Mouse (Mus musculus) layer of hippocampus, postnatal 36 days (tissue): ENCODE measurements around the gene Nell1. TPM values are rescaled to one million over a fixed set of nuclear protein-coding genes. Genes with fewer than 3 reads are reported as not detected.

ENCODE experiments used
- DNase-seq, 2 experiments: peaks; one replicate each; pipeline ENCODE4 v3.0.0; 2022
- total RNA-seq, 2 experiments: library from RNA; stranded (reverse); gene quantifications; 2 replicates each; pipeline ENCODE4 v1.2.3; 2021

Gene Nell1
- total RNA-seq, 2 experiments from 2014 or later, result 47.2 to 54.5 TPM

- peak in 1 of 2 experiments; percentile 7 for DNase-seq
Observed at GRCm38 (mm10) chr7:50551426-50551825, 576.8 kb downstream of the Nell1 start.

DNA sequence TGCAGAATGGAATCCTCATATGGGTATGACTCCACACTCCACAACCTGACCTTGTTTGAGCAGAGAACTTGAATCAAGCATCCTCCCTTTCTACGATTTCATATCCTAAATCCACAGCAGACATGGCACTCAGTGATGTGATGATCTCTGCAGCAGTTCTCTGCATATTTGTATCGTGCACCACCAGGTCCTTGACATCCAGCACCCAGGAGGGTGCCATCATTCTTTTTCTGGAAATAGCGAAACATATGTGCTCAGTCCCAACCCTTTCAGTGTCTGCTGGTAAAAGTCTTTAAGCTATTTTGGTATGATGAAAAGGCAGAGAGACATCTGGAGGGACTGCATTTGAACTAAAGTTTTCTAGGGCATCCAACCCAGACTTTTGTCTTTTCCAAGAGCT is 588.0 kb downstream of the Nell1 start:
- no peak for DNase-seq

DNA sequence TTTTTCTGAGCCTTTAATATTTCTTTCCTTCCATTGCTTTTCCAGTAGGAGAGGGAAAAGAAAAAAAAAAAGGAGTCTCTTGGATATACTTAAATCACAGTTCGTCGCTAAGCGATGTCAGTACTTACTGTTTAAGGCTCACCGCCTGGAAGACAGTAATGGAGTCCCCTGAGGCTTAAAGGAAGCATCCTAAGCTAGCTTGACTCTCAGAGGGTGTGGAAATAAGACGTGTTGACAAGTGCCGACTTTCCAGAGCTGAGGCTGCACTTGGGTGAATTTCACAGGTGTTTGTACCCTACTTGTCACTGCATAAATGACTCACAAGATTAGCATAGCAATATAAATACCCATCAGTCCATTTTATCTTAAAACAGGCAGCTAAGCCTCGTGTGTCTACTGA is 599.2 kb downstream of the Nell1 start:
- DNase-seq, result no peak

- no peak for DNase-seq
Observed at GRCm38 (mm10) chr7:50588642-50589424, 614.2 kb downstream of the Nell1 start.

- DNase-seq, result no peak
Observed at GRCm38 (mm10) chr7:50598890-50599289, 624.2 kb downstream of the Nell1 start, which contains the start of gene 4933405O20Rik. 4933405O20Rik (plus strand) TSS chr7:50599190.

GRCm38 (mm10) chr7:50614101-50614500 is 639.4 kb downstream of the Nell1 start:
- DNase-seq, result peak; percentile 9 to 19

DNA sequence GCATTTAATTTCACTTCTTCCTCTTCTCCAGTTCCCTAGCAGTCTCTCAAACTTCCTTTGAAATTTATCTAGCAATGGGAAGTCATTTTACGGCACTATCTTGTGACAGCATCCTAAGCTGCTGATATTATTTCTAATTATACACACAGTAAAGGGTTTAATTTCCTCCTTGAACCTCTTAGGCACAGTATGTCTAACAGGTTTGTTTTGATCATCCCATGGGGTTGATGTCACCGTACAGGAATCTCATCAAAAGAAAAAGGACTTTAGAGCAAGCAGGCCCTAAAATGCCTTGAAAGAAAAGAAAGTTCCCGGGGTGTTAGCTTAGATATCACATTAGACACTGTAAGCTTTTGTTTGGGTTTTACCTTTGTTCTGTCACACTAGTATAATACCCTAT is 654.5 kb downstream of the Nell1 start:
- no peak for DNase-seq

GRCm38 (mm10) chr7:50633147-50633546 is 658.5 kb downstream of the Nell1 start:
- no peak for DNase-seq

GRCm38 (mm10) chr7:50672266-50672665 is 697.6 kb downstream of the Nell1 start:
- DNase-seq, result no peak

DNA sequence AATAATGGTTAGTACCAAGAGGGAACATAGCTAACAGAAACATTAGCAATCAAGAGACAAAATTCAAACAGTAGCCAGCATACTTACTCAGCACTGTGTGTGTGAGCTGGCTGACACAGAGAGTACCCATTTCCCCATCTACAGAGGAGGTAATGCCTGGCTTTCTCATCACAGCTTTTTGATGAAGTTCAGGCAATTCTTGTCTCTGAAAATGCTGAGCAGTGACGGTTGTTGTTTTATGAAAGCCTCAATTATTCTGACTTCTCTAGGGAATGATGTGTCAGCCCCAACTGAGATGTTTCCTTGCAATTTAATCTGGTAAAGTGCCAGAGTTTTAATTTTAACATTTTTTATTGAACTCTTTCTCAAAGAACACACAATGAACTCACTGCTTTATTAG is 700.8 kb downstream of the Nell1 start:
- DNase-seq, result no peak

GRCm38 (mm10) chr7:50677511-50677910 is 702.8 kb downstream of the Nell1 start:
- no peak for DNase-seq

GRCm38 (mm10) chr7:50686337-50686736 is 711.7 kb downstream of the Nell1 start:
- DNase-seq, result no peak

GRCm38 (mm10) chr7:50725166-50725565 is 750.5 kb downstream of the Nell1 start:
- no peak for DNase-seq

- no peak for DNase-seq
Observed at GRCm38 (mm10) chr7:50730951-50731350, 756.3 kb downstream of the Nell1 start.

GRCm38 (mm10) chr7:50755516-50755915 is 780.9 kb downstream of the Nell1 start:
- no peak for DNase-seq

DNA sequence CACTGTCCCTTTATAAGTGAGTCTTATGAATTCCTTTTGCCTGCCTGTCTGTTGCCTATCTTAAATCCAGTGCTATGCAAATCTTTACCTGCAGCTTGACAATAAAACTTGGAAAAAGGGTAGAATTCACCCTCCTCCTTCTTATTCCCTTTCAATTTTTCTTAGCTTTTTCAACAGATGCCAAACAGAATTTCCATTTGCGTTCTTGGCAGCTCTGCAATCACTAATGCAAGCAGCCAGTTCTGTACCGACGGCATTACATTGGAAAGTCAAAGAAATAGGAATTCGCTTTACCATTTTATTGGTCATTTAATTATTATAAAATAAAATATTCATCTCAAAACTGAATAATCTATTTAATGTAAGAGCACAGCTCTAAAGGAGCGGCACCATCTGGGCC is 781.7 kb downstream of the Nell1 start:
- no peak for DNase-seq

DNA sequence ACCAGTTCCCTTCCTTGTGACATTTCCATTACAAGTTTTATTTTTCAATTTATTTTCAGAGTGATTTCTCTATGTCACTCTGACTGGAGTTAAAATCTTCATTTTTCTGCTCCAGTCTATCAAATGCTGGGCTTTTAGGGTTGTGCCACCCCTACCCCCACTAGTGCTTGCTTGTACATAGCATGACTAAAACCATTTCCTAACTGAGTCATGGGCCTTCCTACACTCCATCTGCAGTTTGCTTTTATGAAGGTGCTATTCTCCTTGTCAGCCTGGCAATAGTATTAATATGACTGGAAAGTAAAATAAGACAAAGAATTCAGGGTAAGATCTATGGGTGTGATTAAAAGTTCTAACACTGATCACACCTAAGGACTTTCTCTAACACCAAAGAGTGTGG is 798.9 kb downstream of the Nell1 start:
- no peak for DNase-seq

- no peak for DNase-seq
Observed at GRCm38 (mm10) chr7:50781105-50781504, 806.4 kb downstream of the Nell1 start.

- DNase-seq, result no peak
Observed at GRCm38 (mm10) chr7:50783652-50784051, 809.0 kb downstream of the Nell1 start.

- no peak for DNase-seq
Observed at GRCm38 (mm10) chr7:50826180-50826579, 851.5 kb downstream of the Nell1 start.

DNA sequence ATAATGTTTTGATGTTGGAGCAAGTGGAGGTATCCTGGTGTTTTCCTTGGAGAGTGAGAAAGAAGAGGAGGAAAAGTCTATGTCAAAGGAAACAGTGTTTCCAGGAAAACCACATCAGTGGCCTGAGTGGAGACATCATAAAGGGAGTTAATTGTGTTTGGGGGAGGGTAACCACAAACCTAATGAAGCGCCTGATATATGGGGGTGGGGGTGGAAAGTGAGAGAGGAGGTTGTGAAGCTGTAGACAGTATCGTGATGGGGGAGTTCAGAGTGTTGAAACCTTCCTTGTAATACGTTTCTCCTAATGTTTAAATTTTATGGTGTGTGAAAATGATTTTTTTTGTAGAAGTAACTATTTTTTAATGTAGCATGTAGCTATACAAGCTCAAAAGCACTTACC is 858.1 kb downstream of the Nell1 start:
- no peak for DNase-seq

- DNase-seq, result no peak
Observed at GRCm38 (mm10) chr7:50842646-50843045, 868.0 kb downstream of the Nell1 start.

DNA sequence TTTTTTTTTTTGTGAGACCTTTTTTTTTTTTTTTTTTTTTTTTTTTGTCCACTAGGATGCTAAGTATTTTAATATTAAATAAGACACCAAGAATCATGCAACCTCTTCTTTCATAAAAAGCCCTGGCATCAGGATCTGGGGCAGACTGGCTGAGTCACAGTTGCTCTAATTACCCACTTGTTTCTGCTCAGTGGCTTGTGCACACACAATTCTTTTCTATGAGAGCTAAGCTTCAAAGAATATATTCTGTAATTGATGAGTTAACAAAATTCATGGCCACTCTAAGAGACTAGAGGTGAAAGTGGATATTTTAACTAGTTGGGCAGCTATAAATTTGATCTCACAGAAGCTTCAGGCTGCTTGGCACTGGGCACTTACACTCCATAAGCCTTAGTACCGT is 873.3 kb downstream of the Nell1 start:
- DNase-seq, result no peak

GRCm38 (mm10) chr7:50850271-50850670 is 875.6 kb downstream of the Nell1 start:
- DNase-seq, result no peak

DNA sequence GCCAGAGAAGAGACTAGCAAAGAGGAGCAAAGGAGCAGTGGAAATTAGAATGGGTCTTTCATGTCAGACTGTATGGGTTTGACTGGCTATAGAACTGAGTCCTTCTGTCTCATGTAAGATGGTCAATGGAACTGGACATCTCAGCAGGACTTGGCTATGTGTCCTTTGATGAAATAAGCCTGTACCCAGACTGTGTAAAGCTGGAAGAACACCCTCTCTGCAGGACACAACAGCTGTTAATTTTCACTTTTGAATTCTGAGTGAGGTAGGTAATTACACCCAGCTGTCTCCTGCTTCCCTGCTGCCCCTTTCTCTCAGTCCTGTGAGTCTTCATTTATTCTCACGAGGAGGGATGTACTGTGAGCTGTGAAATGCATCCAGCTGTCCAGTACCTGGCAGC is 895.5 kb downstream of the Nell1 start:
- no peak for DNase-seq
